Mouse (Mus musculus): ENCODE data around the gene BC048671.

DNA sequence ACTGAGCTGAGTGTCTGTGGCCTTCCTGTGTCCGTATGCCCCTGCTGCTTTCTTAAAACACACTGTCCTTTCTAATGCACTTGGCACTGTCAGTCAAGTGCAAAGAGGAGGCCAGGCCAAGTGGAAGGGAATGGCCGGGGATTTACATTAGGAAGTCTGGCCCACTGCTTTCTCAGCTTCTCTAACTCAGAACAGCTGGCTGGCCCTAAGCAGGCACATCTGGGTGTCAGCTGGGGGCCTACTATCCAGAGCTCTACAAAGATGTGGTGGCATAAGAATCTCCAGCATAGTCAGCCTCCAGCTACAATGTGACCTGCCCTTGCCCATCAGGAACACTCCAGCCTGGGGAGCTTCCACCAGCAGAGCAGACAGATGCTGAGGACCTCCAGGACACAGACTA is 49.0 kb downstream of the BC048671 start:
- no peak for TF ChIP-seq CTCF (IDR thresholded peaks at IDR 0.05; ENCODE audit: borderline replicate concordance, insufficient read depth, low read length)
- TF ChIP-seq POLR2A (IDR thresholded peaks at IDR 0.05; ENCODE audit: low read depth, low read length), result no peak
